Mouse (Mus musculus) erythroblast, embryonic 14.5 days (primary cell): ENCODE measurements around the gene Fbxo46.

Experiments
- GATA1 ChIP-seq: IDR thresholded peaks from 2 replicates; pipeline ENCODE4 v1.6.1; 2012; ENCODE audit warnings: low read length, inconsistent platforms, mixed read lengths
- TAL1 ChIP-seq: IDR thresholded peaks from 3 replicates; pipeline ENCODE4 v1.6.1; 2012; ENCODE audit warnings: low read length, inconsistent platforms, mixed read lengths

GRCm38 (mm10) chr7:19158601-19159000 lies 38.9 kb downstream of the Fbxo46 start:
- TF ChIP-seq TAL1 = no peak
- no peak for TF ChIP-seq GATA1
